Mouse (Mus musculus) kidney, adult 2 months (tissue): Measurements from ENCODE around the gene Comp.

ENCODE experiments used
- CTCF ChIP-seq: fragments of 200-500 bp; conservative IDR thresholded peaks from 2 replicates; pipeline ENCODE4 v1.5.1; 2011; ENCODE audit warnings: low read depth, mild to moderate bottlenecking, control low read depth, low read length, moderate library complexity, mixed read lengths; ENCODE audit not compliant: insufficient read depth, insufficient read length
- POLR2A ChIP-seq: fragments of 200-500 bp; IDR thresholded peaks from one replicate; pipeline ENCODE4 v1.6.1; 2011; ENCODE audit warnings: low read depth, low read length, control low read depth

DNA sequence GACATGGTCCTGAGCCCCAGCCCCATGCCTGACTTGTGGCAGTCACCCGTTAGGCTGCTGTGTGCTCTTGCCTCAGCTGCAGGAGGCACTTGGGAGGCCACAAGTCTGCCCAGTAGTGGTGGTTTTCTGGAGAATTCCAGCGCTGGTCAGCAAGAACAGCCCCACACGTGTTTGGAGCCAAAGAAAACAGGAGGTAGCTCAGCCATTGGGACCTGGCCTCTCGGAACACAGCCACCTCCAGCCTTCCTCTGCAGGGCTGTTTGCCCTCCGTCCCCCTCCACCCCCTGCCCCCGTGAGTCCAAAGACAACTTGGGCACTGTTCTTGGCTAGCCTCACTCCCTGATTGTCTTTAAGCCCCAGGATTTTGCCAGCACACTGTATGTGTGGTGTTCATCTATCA is 1.4 kb upstream of the Comp start:
- TF ChIP-seq CTCF (no peak), POLR2A (no peak)
